Mouse (Mus musculus) lung, postnatal 4 days (tissue): Measurements from ENCODE around the gene Espn.

Experiments
- DNase-seq, 2 experiments: peaks; one replicate each; pipeline ENCODE4 v3.0.0; 2021

Gene Espn

GRCm38 (mm10) chr4:152124361-152124961, 27.7 kb downstream of the Espn start:
- DNase-seq = no peak

- DNase-seq = no peak
These were observed 31.0 kb downstream of the Espn start for GRCm38 (mm10) chr4:152121183-152121505.

GRCm38 (mm10) chr4:152120311-152121182, 31.6 kb downstream of the Espn start:
- no peak for DNase-seq

- DNase-seq = peak; percentile 64 to 72
These were observed 32.5 kb downstream of the Espn start for GRCm38 (mm10) chr4:152119396-152120292.

GRCm38 (mm10) chr4:152117538-152117937, 34.6 kb downstream of the Espn start:
- no peak for DNase-seq

GRCm38 (mm10) chr4:152115921-152116612, 36.1 kb downstream of the Espn start, which contains the start of gene Tnfrsf25:
Tnfrsf25 (plus strand) TSS chr4:152115934.
- DNase-seq = no peak

- no peak for DNase-seq
These were observed 38.1 kb downstream of the Espn start for GRCm38 (mm10) chr4:152114080-152114479.

- no peak for DNase-seq
These were observed 39.8 kb downstream of the Espn start for GRCm38 (mm10) chr4:152112329-152112728.

- DNase-seq = no peak
These were observed 41.5 kb downstream of the Espn start for GRCm38 (mm10) chr4:152110689-152111088.

- DNase-seq = no peak
These were observed 42.7 kb downstream of the Espn start for GRCm38 (mm10) chr4:152109509-152109908.

GRCm38 (mm10) chr4:152108673-152109072, 43.5 kb downstream of the Espn start:
- DNase-seq = no peak

GRCm38 (mm10) chr4:152107971-152108509, 44.1 kb downstream of the Espn start:
- peak; percentile 87 to 89 for DNase-seq

GRCm38 (mm10) chr4:152107493-152107892, 44.7 kb downstream of the Espn start:
- peak; percentile 82 to 91 for DNase-seq

GRCm38 (mm10) chr4:152106746-152107145, 45.4 kb downstream of the Espn start:
- no peak for DNase-seq

GRCm38 (mm10) chr4:152103025-152103424, 49.1 kb downstream of the Espn start:
- peak; percentile 72 to 86 for DNase-seq

- DNase-seq = no peak
These were observed 50.2 kb downstream of the Espn start for GRCm38 (mm10) chr4:152101921-152102320.

GRCm38 (mm10) chr4:152101081-152101653, 51.0 kb downstream of the Espn start:
- DNase-seq = peak in 1 of 2 experiments; percentile 24

- no peak for DNase-seq
These were observed 51.6 kb downstream of the Espn start for GRCm38 (mm10) chr4:152100541-152100940.

- peak; percentile 57 to 71 for DNase-seq
These were observed 54.0 kb downstream of the Espn start for GRCm38 (mm10) chr4:152097911-152098799.

- DNase-seq = no peak
These were observed 55.2 kb downstream of the Espn start for GRCm38 (mm10) chr4:152096927-152097326.
